ENCODE assay signal across 8 mouse cellular contexts in genomic region chr4:148644157-148644511, GRCm38 (mm10). TPM values are rescaled to one million over a fixed set of nuclear protein-coding genes. Genes with fewer than 3 reads are reported as not detected.
DNase-seq lines count a peak whose midpoint lies in the region; ATAC-seq and TF ChIP-seq lines count a peak whose summit lies in the region.

No protein-coding gene starts in this region.

- no peak for ATAC-seq in forebrain, embryonic 14.5 days
- ATAC-seq in hindbrain, postnatal 0 days: peak; percentile 46
- no peak for ATAC-seq in midbrain, embryonic 12.5 days (ENCODE audit: low FRiP score, low read depth)

- H3K9ac ChIP-seq in forebrain, embryonic 14.5 days (ENCODE audit: low read length): no peak overlapping the region
- H3K9ac ChIP-seq in hindbrain, postnatal 0 days (replicated peaks; ENCODE audit: low read length): no peak overlapping the region
- no peak overlapping the region for H3K9ac ChIP-seq in midbrain, embryonic 12.5 days (replicated peaks)

- no peak overlapping the region for H3K4me3 ChIP-seq in forebrain, embryonic 14.5 days (ENCODE audit: low read depth, low read length)
- H3K4me3 ChIP-seq in hindbrain, postnatal 0 days (ENCODE audit: low read length): no peak overlapping the region
- peak overlapping the region; percentile 9; the same call in 1 of the 2 replicates for H3K4me3 ChIP-seq in limb, embryonic 10.5 days
- no peak overlapping the region for H3K4me3 ChIP-seq in midbrain, embryonic 12.5 days

- H3K4me2 ChIP-seq in forebrain, embryonic 14.5 days (ENCODE audit: low read length): peak overlapping the region; percentile 28
- H3K4me2 ChIP-seq in hindbrain, postnatal 0 days (ENCODE audit: low read depth, low read length): peak overlapping the region; percentile 34
- peak overlapping the region; percentile 12 for H3K4me2 ChIP-seq in midbrain, embryonic 12.5 days (replicated peaks)

- H3K4me1 ChIP-seq in forebrain, embryonic 14.5 days (ENCODE audit: control insufficient read depth, insufficient read depth, low read length): no peaks in the 10 kb centered on the region; the same call in 1 of the 2 replicates
- no peaks in the 10 kb centered on the region for H3K4me1 ChIP-seq in hindbrain, postnatal 0 days (ENCODE audit: insufficient read depth, low read length)
- H3K4me1 ChIP-seq in limb, embryonic 10.5 days: peaks cover 11% of the 10 kb centered on the region; the same call in 1 of the 2 replicates
- H3K4me1 ChIP-seq in midbrain, embryonic 12.5 days: peaks cover 5% of the 10 kb centered on the region; the same call in 1 of the 2 replicates

- DNase-seq in layer of hippocampus, adult 18-20 months (ENCODE audit: low spot score in 2 of 2): peak; percentile 28 to 73
- DNase-seq in layer of hippocampus, adult 9-11 months: no peak
- DNase-seq in cerebellum, adult 18-20 months: peak; percentile 74 to 79
- peak; percentile 69 for DNase-seq in forebrain, embryonic 14.5 days (ENCODE audit: low spot score)
- peak; percentile 80 for DNase-seq in hindbrain, postnatal 0 days (ENCODE audit: low spot score)
- DNase-seq in limb, embryonic 10.5 days (ENCODE audit: low spot score): peak; percentile 83
- DNase-seq in spleen, postnatal 14 days (ENCODE audit: low spot score in 2 of 2): peak; percentile 46 to 63

- no peaks in the 10 kb centered on the region for H3K27me3 ChIP-seq in forebrain, embryonic 14.5 days (replicated peaks; ENCODE audit: control insufficient read depth, insufficient read depth, low read length)
- no peaks in the 10 kb centered on the region for H3K27me3 ChIP-seq in hindbrain, postnatal 0 days (ENCODE audit: insufficient read depth, low read length)
- H3K27me3 ChIP-seq in limb, embryonic 10.5 days (ENCODE audit: low read depth, poor library complexity, severe bottlenecking): no peaks in the 10 kb centered on the region
- no peaks in the 10 kb centered on the region for H3K27me3 ChIP-seq in midbrain, embryonic 12.5 days

- H3K9me3 ChIP-seq in forebrain, embryonic 14.5 days (replicated peaks; ENCODE audit: control insufficient read depth, low read length): no peaks in the 10 kb centered on the region
- H3K9me3 ChIP-seq in hindbrain, postnatal 0 days (ENCODE audit: low read length): no peaks in the 10 kb centered on the region
- H3K9me3 ChIP-seq in limb, embryonic 10.5 days (replicated peaks): no peaks in the 10 kb centered on the region
- H3K9me3 ChIP-seq in midbrain, embryonic 12.5 days: no peaks in the 10 kb centered on the region

- WGBS in forebrain, embryonic 14.5 days: 6% methylated on average over 9 of the region's 9 CpGs
- WGBS in hindbrain, postnatal 0 days: 9% methylated on average over 9 of the region's 9 CpGs
- WGBS in limb, embryonic 10.5 days: 6% methylated on average over 9 of the region's 9 CpGs
- 7% methylated on average over 9 of the region's 9 CpGs for WGBS in midbrain, embryonic 12.5 days

- TF ChIP-seq CTCF in hindbrain, postnatal 0 days (IDR thresholded peaks at IDR 0.05; ENCODE audit: low read depth): peak; percentile 78

- H3K27ac ChIP-seq in forebrain, embryonic 14.5 days (ENCODE audit: low read depth, low read length): no peak overlapping the region
- no peak overlapping the region for H3K27ac ChIP-seq in hindbrain, postnatal 0 days
- H3K27ac ChIP-seq in limb, embryonic 10.5 days: no peak overlapping the region
- H3K27ac ChIP-seq in midbrain, embryonic 12.5 days (replicated peaks): no peak overlapping the region

- H3K36me3 ChIP-seq in forebrain, embryonic 14.5 days (ENCODE audit: control insufficient read depth, insufficient read depth, low read length): no peaks in the 10 kb centered on the region
- no peaks in the 10 kb centered on the region for H3K36me3 ChIP-seq in hindbrain, postnatal 0 days (ENCODE audit: insufficient read depth, low read length)
- no peaks in the 10 kb centered on the region for H3K36me3 ChIP-seq in limb, embryonic 10.5 days
- no peaks in the 10 kb centered on the region for H3K36me3 ChIP-seq in midbrain, embryonic 12.5 days

RNA-seq across cellular contexts. Expression of gene Gm572, which starts 1.0 kb away (rescaled TPM):
- not detected for total RNA-seq in layer of hippocampus, adult 18-20 months (2021)
- not detected in 2 replicates for polyA plus RNA-seq in forebrain, embryonic 14.5 days (2014; fragmentation: Nextera tagmentation; extraction: Ambion mirVana)
- not detected in 2 replicates for total RNA-seq in hindbrain, postnatal 0 days (2014; rRNA removed)
- polyA plus RNA-seq in hindbrain, postnatal 0 days (2015; fragmentation: Nextera tagmentation; extraction: Ambion mirVana): not detected in 2 replicates
- polyA plus RNA-seq in limb, embryonic 10.5 days (2016; fragmentation: Nextera tagmentation; extraction: Ambion mirVana): not detected in 2 replicates
- not detected in 2 replicates for polyA plus RNA-seq in midbrain, embryonic 12.5 days (2016; fragmentation: Nextera tagmentation; extraction: Ambion mirVana)

RNA-seq across cellular contexts. Expression of gene Tardbp, which starts 17.3 kb away (rescaled TPM):
- 100 to 1,000 TPM; 195 to 227 TPM for total RNA-seq in layer of hippocampus, adult 18-20 months (2021)
- 127 and 131 TPM in 2 replicates for polyA plus RNA-seq in forebrain, embryonic 14.5 days (2014; fragmentation: Nextera tagmentation; extraction: Ambion mirVana)
- total RNA-seq in hindbrain, postnatal 0 days (2014; rRNA removed): 160 and 205 TPM in 2 replicates
- 116 and 121 TPM in 2 replicates for polyA plus RNA-seq in hindbrain, postnatal 0 days (2015; fragmentation: Nextera tagmentation; extraction: Ambion mirVana)
- 446 and 455 TPM in 2 replicates for polyA plus RNA-seq in limb, embryonic 10.5 days (2016; fragmentation: Nextera tagmentation; extraction: Ambion mirVana)
- 380 and 385 TPM in 2 replicates for polyA plus RNA-seq in midbrain, embryonic 12.5 days (2016; fragmentation: Nextera tagmentation; extraction: Ambion mirVana)

RNA-seq across cellular contexts. Expression of gene Masp2, which starts 41.8 kb away (rescaled TPM):
- total RNA-seq in layer of hippocampus, adult 18-20 months (2021): 1 to 10 TPM; 3.4 to 3.9 TPM
- 0.25 TPM in 1 of 2 replicates, not detected in the other for polyA plus RNA-seq in forebrain, embryonic 14.5 days (2014; fragmentation: Nextera tagmentation; extraction: Ambion mirVana)
- total RNA-seq in hindbrain, postnatal 0 days (2014; rRNA removed): 0.26 and 0.40 TPM in 2 replicates
- polyA plus RNA-seq in hindbrain, postnatal 0 days (2015; fragmentation: Nextera tagmentation; extraction: Ambion mirVana): 0.49 TPM in 2 replicates
- polyA plus RNA-seq in limb, embryonic 10.5 days (2016; fragmentation: Nextera tagmentation; extraction: Ambion mirVana): 0.33 and 0.51 TPM in 2 replicates
- polyA plus RNA-seq in midbrain, embryonic 12.5 days (2016; fragmentation: Nextera tagmentation; extraction: Ambion mirVana): 0.21 TPM in 1 of 2 replicates, not detected in the other

RNA-seq across cellular contexts. Expression of gene Srm, which starts 52.8 kb away (rescaled TPM):
- 10 to 100 TPM; 70.4 to 71.7 TPM for total RNA-seq in layer of hippocampus, adult 18-20 months (2021)
- polyA plus RNA-seq in forebrain, embryonic 14.5 days (2014; fragmentation: Nextera tagmentation; extraction: Ambion mirVana): 168 and 179 TPM in 2 replicates
- total RNA-seq in hindbrain, postnatal 0 days (2014; rRNA removed): 77.6 and 83.0 TPM in 2 replicates
- 142 and 143 TPM in 2 replicates for polyA plus RNA-seq in hindbrain, postnatal 0 days (2015; fragmentation: Nextera tagmentation; extraction: Ambion mirVana)
- 249 and 363 TPM in 2 replicates for polyA plus RNA-seq in limb, embryonic 10.5 days (2016; fragmentation: Nextera tagmentation; extraction: Ambion mirVana)
- 146 and 148 TPM in 2 replicates for polyA plus RNA-seq in midbrain, embryonic 12.5 days (2016; fragmentation: Nextera tagmentation; extraction: Ambion mirVana)
